Mouse (Mus musculus): ENCODE measurements at regions not wholly inside any gene's neighbourhood (a gene's known extent, or its start where the extent isn't known, plus 50 kb on each side); places are given as distances from the start of the nearest gene placed in this dataset.

GRCm38 (mm10) chr9:41457003-41457402 is 295.5 kb upstream of the Ubash3b start:
- TF ChIP-seq CTCF (IDR thresholded peaks at IDR 0.05; ENCODE audit: insufficient read depth, low read length) (no peak), POLR2A (IDR thresholded peaks at IDR 0.05; ENCODE audit: borderline replicate concordance, extremely low read depth, low read depth, low read length) (no peak)
